Mouse (Mus musculus): ENCODE measurements around the gene Pltp.

DNA sequence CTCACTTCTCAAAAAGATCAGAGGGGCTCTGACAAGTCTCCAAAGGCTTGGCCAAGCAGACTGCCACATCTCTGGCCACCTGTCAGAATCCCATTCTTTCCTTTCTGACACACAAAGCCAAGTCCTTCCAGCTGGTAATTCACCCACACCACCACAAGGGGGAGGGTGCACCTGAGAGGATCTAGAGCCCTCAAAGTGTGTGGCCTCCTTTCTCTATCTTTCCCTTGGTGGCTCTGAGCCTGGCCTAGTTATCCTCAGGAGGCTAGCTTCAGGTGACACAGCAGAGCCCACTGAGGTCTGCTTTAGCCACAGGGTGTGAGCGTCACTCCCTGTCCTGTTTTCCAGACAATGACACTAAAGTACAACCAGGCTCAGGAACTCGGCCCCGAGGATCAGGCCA lies 64.3 kb downstream of the Pltp start:
- TF ChIP-seq CTCF (IDR thresholded peaks at IDR 0.05; ENCODE audit: low read depth, low read length): peak; percentile 55
- TF ChIP-seq EP300 (IDR thresholded peaks at IDR 0.05; ENCODE audit: insufficient read depth, low read depth, low read length): no peak

Measured in ES-Bruce4 (cell line).